Mouse (Mus musculus): ENCODE data around the gene Hnrnpr.

Hnrnpr gene

GRCm38 (mm10) chr4:136401806-136402205 lies 91.1 kb downstream of the Hnrnpr start:
- no peak for DNase-seq (ENCODE audit: low spot score)

GRCm38 (mm10) chr4:136407831-136408230 lies 97.1 kb downstream of the Hnrnpr start:
- no peak for DNase-seq (ENCODE audit: low spot score)

Data from embryo, embryonic 10.5 days (tissue).